Mouse (Mus musculus) fibroblast of lung, adult 2 months (primary cell): Measurements from ENCODE around the gene Pxk.

ENCODE experiments used
- DNase-seq: peaks from one replicate; pipeline ENCODE4 v3.0.0-alpha.2; 2011; ENCODE audit warnings: low read depth

Gene Pxk

GRCm38 (mm10) chr14:8206179-8206910, 108.3 kb downstream of the Pxk start:
- DNase-seq = no peak

- no peak for DNase-seq
These were observed 109.1 kb downstream of the Pxk start for GRCm38 (mm10) chr14:8207105-8207504.

- no peak for DNase-seq
These were observed 109.5 kb downstream of the Pxk start for GRCm38 (mm10) chr14:8207543-8207942.

DNA sequence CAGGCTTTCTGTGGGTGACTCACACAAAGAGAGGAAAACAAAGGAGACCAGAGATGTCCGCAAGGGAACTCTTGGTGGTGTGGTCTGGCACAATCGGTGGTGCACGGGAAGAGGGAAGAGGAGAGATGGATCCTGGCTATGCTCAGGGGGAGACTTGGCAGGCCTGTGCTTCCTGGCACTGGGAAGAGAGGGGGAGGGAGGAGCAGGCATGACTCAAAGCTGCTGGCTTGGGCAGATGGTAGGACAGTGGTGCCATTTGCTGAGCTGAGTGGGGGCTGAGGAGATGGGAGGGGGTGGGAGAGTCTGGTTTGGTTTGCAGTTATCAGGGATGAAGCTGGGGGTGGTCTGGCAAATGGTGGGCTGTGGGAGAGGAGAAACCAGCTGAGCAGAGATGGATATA, 110.9 kb downstream of the Pxk start:
- DNase-seq = no peak

GRCm38 (mm10) chr14:8209896-8210295, 111.9 kb downstream of the Pxk start:
- DNase-seq = no peak

DNA sequence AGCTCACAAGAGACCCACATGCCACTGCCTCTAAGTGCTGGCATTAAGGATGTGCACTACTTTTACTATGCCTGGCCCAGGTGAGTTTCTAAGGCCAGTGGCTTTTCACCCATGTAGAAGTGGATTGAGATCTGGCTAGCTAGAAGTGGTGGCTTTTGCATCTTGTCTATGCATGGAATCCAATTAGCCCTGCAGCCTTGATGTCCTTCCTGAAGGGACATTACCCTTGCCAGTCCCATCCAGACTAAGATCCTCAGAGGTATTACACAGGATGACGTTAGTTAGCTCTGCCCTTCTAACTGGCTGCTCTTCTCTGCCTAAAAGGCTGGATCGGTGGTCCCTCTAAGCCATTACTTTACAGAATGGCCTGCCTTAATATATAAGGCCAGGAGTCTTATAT, 115.0 kb downstream of the Pxk start:
- DNase-seq = no peak

DNA sequence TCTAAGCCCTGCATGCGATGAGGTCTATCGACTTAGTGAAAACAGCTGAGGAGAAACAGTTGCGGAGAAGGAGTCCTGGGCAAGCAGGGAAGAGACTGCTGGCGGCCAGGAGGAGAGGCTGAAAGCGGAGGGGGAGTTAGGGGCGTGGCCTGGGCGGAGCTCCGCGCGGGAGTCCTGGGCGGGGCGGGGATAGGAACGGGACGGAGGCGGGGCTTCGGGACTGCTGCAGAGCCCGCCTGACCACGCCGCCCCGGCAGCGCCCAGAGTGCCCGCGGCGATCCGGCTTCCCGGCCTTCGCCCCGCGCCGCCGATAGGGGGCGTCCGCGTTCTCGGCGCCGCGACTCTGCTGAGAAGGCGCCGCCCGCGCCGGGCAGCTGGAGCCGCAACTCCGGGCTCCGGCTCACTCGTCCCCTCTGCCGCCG, 115.8 kb downstream of the Pxk start, which contains the start of gene Kctd6:
TSS of gene Kctd6 (plus strand) at position 338 of the 422 bp plus-strand sequence.
- peak; percentile 92 for DNase-seq
